Mouse (Mus musculus) megakaryocyte, embryonic 14.5 days (primary cell): ENCODE data around the gene Garem2. TPM values are rescaled to one million over a fixed set of nuclear protein-coding genes. Genes with fewer than 3 reads are reported as not detected.

Source experiments
- H3K27me3 ChIP-seq: replicated peaks from 2 replicates; pipeline ENCODE3; 2012; ENCODE audit warnings: inconsistent platforms
- H3K36me3 ChIP-seq: replicated peaks from 2 replicates; pipeline ENCODE3; 2012; ENCODE audit warnings: low read length, inconsistent platforms, mixed read lengths
- H3K4me1 ChIP-seq: 2 replicates; pipeline ENCODE4 v1.6.1; 2012; ENCODE audit warnings: inconsistent platforms
- H3K4me3 ChIP-seq: replicated peaks from 2 replicates; pipeline ENCODE3; 2012; ENCODE audit warnings: moderate library complexity, mild to moderate bottlenecking, inconsistent platforms
- H3K9me3 ChIP-seq: 2 replicates; pipeline ENCODE4 v1.6.1; 2012; ENCODE audit warnings: inconsistent platforms
- FLI1 ChIP-seq: IDR thresholded peaks from 2 replicates; pipeline ENCODE4 v1.6.1; 2012; ENCODE audit warnings: low read length, inconsistent platforms, mixed read lengths
- GATA1 ChIP-seq: IDR thresholded peaks from 3 replicates; pipeline ENCODE4 v1.6.1; 2012; ENCODE audit warnings: mixed read lengths, low read length, inconsistent platforms, borderline replicate concordance
- polyA plus RNA-seq: library from polyadenylated mRNA; stranded (reverse); fragments of >175 nt; gene quantifications from 2 replicates; pipeline ENCODE4 v1.2.3, GENCODE M21; 2012; ENCODE audit warnings: low replicate concordance; ENCODE audit not compliant: insufficient read depth

Gene Garem2
- polyA plus RNA-seq, 1 experiment = 0.44 TPM

DNA sequence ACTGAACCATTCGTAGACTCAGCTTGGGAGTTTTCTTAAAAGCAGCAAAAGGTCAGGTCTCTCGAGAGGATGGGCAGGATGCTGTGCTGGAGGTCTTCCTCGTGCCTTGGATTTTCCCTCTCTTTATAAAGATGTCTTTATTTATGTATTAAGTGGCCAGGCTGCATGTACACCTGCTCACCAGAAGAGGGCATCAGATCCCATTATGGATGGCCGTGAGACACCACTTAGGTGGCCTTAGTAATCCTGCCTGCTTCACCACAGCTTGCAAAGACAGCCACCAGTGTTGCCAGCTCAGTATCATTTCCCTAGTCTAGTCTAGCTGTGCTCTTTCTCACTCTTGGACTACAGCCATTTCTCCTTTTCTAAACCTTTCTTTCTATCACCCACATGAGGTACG, 20.6 kb downstream of the Garem2 start:
- Histone ChIP-seq H3K36me3 (peaks cover 100% of the 10 kb centered on the region), H3K9me3 (no peaks in the 10 kb centered on the region)
- no peak for TF ChIP-seq GATA1
- TF ChIP-seq FLI1 = no peak

DNA sequence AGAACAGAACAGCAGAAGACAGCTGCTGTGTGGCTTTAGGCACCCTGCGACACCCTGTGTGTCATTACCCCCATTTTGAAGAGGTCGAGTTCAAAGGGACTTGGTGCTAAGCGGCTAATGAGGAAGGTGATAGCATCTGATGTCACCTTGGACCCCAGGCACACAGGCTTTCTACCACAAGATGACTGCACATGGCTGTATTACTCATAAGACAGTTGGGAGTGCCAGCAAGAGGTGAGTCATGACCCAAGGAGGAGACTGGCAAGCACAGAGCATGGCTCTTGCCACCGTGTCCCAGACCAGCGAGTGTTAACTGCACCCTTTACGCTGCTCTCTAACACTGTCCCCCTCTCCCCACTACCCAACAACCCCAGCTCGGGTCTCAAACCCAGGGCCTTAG, 21.8 kb downstream of the Garem2 start:
- no peaks in the 10 kb centered on the region for H3K27me3 ChIP-seq
- H3K4me1 ChIP-seq = no peaks in the 10 kb centered on the region
- peaks cover 98% of the 10 kb centered on the region for H3K36me3 ChIP-seq
- no peak for TF ChIP-seq GATA1
- no peak for TF ChIP-seq FLI1
- H3K9me3 ChIP-seq = no peaks in the 10 kb centered on the region
- no peak overlapping the region for H3K4me3 ChIP-seq

More for the DNA sequence above, 20.6 kb downstream of the Garem2 start:
- no peaks in the 10 kb centered on the region for H3K27me3 ChIP-seq
- no peak overlapping the region for H3K4me3 ChIP-seq
- H3K4me1 ChIP-seq = no peaks in the 10 kb centered on the region

DNA sequence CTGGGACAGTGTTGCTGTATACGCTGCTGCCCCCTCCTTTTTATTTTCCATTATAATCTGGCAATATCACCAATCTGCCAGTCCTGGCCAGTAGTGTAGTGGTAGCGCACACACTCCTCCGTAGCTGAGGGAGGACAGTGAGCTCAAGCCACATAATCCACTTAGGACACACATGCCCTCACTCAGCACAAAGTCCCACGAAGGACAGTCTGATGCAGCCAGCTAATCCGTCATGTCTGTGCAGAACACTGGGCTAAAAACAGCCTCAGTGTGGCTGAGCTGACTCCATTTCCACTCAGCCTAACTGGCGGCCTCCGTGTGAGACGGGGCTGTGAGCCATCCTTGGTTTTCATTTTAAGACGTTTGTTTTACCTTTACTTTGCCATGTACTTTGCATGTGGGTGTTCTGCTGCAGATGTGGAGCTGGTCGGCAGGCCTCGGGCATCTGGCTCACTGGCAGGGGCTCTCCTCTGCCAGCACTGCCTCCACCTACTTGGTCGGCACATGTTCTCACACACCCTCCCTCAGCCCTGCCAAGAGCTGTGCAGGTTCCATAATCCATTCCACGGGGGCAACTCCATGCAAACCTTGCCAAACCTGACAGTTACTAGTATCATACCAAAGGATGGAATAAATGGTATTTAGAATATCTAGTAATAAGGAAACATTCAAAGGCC, 23.1 kb downstream of the Garem2 start:
- H3K9me3 ChIP-seq = no peaks in the 10 kb centered on the region
- peaks cover 98% of the 10 kb centered on the region for H3K36me3 ChIP-seq
- H3K4me3 ChIP-seq = no peak overlapping the region
- TF ChIP-seq GATA1 (no peak), FLI1 (no peak)
- H3K27me3 ChIP-seq = no peaks in the 10 kb centered on the region
- 0 out of 2 replicates have a peak, but pooled peaks cover 3% of the 10 kb centered on the region for H3K4me1 ChIP-seq

DNA sequence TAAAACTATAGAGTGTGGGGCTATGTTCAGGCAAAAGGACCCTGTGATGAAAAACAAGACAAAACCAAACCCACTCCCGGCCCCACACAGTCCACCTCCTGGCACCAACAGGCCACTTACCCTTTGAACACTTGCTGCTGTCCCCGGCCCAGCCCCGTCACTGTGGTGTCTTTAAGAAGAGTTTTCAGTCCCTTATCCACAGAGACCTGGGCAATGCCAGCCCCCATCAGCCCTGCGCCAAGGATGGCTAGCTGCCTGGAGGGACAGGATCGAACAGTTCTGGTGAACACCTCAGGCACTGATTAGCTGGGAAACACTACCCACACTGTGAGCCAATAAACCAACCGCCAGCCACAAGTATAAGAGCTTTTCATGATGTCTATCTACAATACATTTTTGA, 23.7 kb downstream of the Garem2 start:
- Histone ChIP-seq H3K9me3 (no peaks in the 10 kb centered on the region), H3K4me1 (0 out of 2 replicates have a peak, but pooled peaks cover 3% of the 10 kb centered on the region), H3K4me3 (no peak overlapping the region), H3K36me3 (peaks cover 98% of the 10 kb centered on the region), H3K27me3 (no peaks in the 10 kb centered on the region)
- TF ChIP-seq FLI1 (no peak), GATA1 (no peak)

DNA sequence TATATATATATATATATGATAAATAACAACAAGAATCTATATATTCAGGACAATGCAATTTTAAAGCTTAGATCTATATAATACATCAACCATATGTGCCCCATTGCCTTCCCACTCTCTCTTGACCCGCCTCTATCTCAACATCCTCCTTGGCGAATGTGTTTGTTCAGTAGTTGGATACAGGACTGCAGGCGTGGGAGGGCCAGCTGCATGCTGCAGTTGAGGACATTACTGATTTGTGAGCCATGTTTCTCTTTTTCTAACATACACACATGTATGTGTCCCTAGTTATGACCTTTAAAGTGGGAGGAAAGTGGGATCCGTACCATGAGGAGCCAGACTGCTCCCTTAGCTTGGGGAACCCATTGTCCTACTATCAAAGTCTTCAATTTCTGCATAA, 26.3 kb downstream of the Garem2 start:
- H3K36me3 ChIP-seq = peaks cover 98% of the 10 kb centered on the region

DNA sequence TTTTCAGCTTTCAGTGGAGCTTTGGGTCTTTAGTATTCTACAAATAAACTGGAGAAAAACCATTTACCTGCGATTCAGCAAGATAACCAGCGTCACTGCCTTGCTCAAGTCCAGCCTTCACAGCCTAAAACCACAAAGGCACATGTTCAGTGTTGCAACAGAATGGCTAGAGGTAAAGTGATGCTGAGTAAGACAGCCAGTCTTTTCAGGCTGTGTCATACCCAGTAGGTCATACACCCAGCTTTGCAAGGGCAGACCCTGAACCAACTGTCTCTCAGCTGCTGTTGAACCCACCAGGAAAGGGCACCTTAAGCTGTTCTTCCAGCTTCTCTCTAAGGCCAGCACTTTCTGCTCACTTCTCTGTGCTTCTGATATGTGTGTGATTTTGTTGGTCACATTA, 27.2 kb downstream of the Garem2 start:
- peaks cover 9% of the 10 kb centered on the region; the same call in 1 of the 2 replicates for H3K4me1 ChIP-seq
- TF ChIP-seq FLI1 = no peak
- TF ChIP-seq GATA1 = no peak
- no peak overlapping the region for H3K4me3 ChIP-seq
- H3K36me3 ChIP-seq = peaks cover 97% of the 10 kb centered on the region
- H3K27me3 ChIP-seq = no peaks in the 10 kb centered on the region
- H3K9me3 ChIP-seq = no peaks in the 10 kb centered on the region

More for the DNA sequence above, 26.3 kb downstream of the Garem2 start:
- Histone ChIP-seq H3K4me1 (peaks cover 8% of the 10 kb centered on the region; the same call in 1 of the 2 replicates), H3K4me3 (no peak overlapping the region), H3K9me3 (no peaks in the 10 kb centered on the region), H3K27me3 (no peaks in the 10 kb centered on the region)
- TF ChIP-seq FLI1 = no peak
- TF ChIP-seq GATA1 = no peak

DNA sequence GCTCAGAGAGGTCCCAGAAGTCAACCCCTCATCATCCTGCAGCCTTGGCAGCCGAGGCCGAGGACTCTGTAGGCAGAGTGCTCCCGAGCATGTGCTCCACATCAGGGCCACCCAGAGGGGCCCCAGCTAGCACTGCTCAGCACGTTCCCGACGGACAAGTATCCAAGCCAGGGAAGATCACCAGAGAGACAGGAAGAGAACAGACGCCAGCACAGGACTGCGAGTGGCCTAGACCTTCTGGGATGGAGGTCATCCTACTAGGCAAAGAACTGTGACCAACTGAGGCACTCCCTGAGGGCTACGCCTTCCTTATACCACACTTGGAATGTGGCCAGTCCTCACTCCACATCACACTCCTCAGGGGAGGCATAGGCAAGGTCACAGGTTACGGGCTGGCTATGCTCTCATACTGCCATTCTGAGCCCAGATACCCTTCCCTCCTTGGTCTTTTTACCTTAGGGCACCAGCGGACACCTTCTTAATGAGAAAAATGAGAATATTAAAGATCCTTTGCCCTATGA, 30.8 kb downstream of the Garem2 start:
- TF ChIP-seq GATA1 (no peak), FLI1 (no peak)
- Histone ChIP-seq H3K4me3 (no peak overlapping the region), H3K36me3 (peaks cover 94% of the 10 kb centered on the region), H3K4me1 (peaks cover 11% of the 10 kb centered on the region; the same call in 1 of the 2 replicates), H3K27me3 (no peaks in the 10 kb centered on the region), H3K9me3 (no peaks in the 10 kb centered on the region)

DNA sequence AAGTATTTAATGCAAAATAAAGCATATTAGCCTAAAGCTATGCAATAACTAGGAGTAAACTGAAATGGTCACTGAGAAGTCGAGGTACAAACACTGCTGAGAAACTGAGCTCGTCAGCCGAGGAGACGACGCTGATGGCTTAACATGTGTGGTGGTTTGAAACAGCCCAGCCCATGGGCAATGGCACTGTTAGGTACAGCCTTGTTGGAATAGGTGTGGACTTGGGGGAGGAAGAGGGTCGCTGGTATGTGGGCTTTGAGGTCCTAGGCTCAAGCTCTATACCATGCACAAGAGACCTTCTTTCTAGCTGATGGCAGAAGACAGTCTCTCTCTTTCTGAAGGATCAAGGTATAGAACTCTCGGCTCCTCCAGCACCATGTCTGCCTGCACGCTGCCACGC, 32.3 kb downstream of the Garem2 start:
- no peaks in the 10 kb centered on the region for H3K9me3 ChIP-seq
- peaks cover 9% of the 10 kb centered on the region; the same call in 1 of the 2 replicates for H3K4me1 ChIP-seq
- TF ChIP-seq FLI1 (no peak), GATA1 (no peak)
- no peak overlapping the region for H3K4me3 ChIP-seq
- H3K27me3 ChIP-seq = no peaks in the 10 kb centered on the region
- peaks cover 96% of the 10 kb centered on the region for H3K36me3 ChIP-seq

DNA sequence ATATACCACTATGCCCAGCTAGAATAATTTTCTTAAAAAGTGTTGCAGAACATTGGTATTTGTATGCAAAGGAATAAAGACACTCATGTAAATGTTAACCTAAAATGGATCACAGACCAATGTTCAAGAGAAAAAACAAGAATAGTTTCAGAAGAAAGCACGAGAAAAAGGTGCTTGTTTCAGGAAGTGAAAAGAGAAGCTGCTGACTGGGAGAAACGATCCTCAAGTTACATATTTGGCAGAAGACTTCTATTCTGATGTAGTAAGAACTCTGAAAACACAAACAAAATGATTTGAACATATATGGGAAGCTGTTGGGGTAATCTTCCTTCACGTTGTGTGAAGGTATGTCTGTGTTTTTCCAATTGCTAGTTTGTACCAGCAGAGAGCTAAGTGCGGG, 33.2 kb downstream of the Garem2 start:
- no peaks in the 10 kb centered on the region for H3K9me3 ChIP-seq
- H3K4me3 ChIP-seq = no peak overlapping the region
- TF ChIP-seq FLI1 = no peak
- TF ChIP-seq GATA1 = no peak
- no peaks in the 10 kb centered on the region for H3K27me3 ChIP-seq
- H3K36me3 ChIP-seq = peaks cover 96% of the 10 kb centered on the region
- H3K4me1 ChIP-seq = peaks cover 8% of the 10 kb centered on the region; the same call in 1 of the 2 replicates

DNA sequence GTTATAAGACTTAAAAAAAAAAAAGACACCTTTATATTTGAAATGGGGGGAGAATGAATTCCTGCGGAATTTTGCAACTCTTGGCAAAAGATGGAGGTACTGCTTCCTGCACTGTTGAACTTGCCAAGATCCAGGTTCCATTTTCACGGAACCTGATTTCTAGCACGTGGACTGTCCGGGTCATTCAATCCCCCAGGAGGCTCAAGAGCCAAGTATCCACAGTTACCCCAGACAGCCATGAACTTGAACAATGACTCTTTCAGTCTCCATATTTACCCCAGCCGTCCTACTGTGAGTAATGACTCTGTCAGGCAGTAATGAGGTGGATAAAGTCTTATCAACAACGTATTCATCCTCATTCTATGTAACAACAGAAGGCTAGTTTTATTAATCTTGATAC, 41.6 kb downstream of the Garem2 start:
- H3K9me3 ChIP-seq = no peaks in the 10 kb centered on the region
- no peak for TF ChIP-seq FLI1
- no peak for TF ChIP-seq GATA1
- H3K27me3 ChIP-seq = no peaks in the 10 kb centered on the region

More for the DNA sequence above, 41.6 kb downstream of the Garem2 start:
- peaks cover 17% of the 10 kb centered on the region for H3K4me1 ChIP-seq
- peaks cover 86% of the 10 kb centered on the region for H3K36me3 ChIP-seq
- H3K4me3 ChIP-seq = no peak overlapping the region
